38 mouse cellular contexts compared by ENCODE assay signal in the genomic region with DNA sequence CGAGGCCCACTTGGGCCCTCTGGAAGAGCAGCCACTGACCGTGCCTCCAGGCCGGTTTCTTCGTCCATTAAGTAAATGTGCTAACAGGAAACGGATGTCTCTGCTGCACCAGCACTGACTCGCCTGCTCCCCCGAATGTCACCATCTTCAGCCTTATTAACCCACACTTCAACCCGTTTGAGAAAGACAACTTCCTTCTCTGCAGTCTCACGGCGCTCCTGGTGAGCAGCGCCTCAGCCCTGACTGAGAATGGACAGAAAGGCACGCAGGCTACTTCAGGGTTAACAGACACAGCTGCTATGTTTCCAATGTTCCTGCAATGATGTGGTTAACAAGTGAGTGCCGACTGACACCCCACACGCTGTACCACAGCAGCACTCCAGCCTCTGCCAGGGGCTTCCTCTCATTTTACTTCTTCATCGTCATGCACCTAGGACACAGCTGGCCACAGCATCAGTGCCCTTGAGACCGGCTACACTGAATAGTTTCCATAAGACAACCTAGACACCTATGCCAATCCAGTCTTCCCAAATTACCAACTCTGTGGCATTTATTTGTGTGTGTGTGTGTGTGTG. TPM values are rescaled to one million over a fixed set of nuclear protein-coding genes. Genes with fewer than 3 reads are reported as not detected.
DNase-seq lines count a peak whose midpoint lies in the region; ATAC-seq and TF ChIP-seq lines count a peak whose summit lies in the region.
"Had no signal": no experiment of that assay in that cellular context is flagged by ENCODE, and none has a peak within 500 bp of the region (broad histone marks: within the 10 kb centered on the region; RNA-seq: fewer than 3 reads in every experiment).

No protein-coding gene starts in this region.

- ATAC-seq in liver, embryonic 15.5 days (ENCODE audit: insufficient read depth), result no peak
- no peak; the same call in none of the 2 replicates for ATAC-seq in liver, embryonic 12.5 days
- peak; percentile 66 for ATAC-seq in common myeloid progenitor, adult 5-6 weeks (replicated peaks; ENCODE audit: low read depth, poor library complexity, severe bottlenecking)
- ATAC-seq in megakaryocyte progenitor cell, adult 5-6 weeks (replicated peaks; ENCODE audit: poor library complexity), result peak; percentile 86
- ATAC-seq: activated CD4-positive, CD25-positive, alpha-beta regulatory T cell, adult 4 months; forebrain, embryonic 15.5 days; hindbrain, embryonic 16.5 days had no signal

- TF ChIP-seq POLR2A in bone marrow, adult 2 months (IDR thresholded peaks at IDR 0.05; ENCODE audit: borderline replicate concordance, control insufficient read depth, low read depth, low read length), result no peak
- no peak for TF ChIP-seq POLR2A in cerebellum, adult 2 months (IDR thresholded peaks at IDR 0.05; ENCODE audit: borderline replicate concordance, insufficient read depth, low read length)

- H3K4me2 ChIP-seq in liver, embryonic 15.5 days, result no peak overlapping the region
- H3K4me2 ChIP-seq in liver, embryonic 12.5 days, result no peak overlapping the region
- H3K4me2 ChIP-seq: embryonic facial prominence, embryonic 13.5 days; forebrain, embryonic 15.5 days; lung, embryonic 15.5 days; neural tube, embryonic 15.5 days had no signal

- peaks cover 86% of the 10 kb centered on the region for H3K36me3 ChIP-seq in liver, embryonic 15.5 days (replicated peaks)
- H3K36me3 ChIP-seq in liver, embryonic 12.5 days, result peaks cover 97% of the 10 kb centered on the region

- 0 out of 2 replicates have a peak overlapping the region, but pooled peaks have one; percentile 38 for H3K27ac ChIP-seq in liver, embryonic 15.5 days (replicated peaks)
- no peak overlapping the region for H3K27ac ChIP-seq in liver, embryonic 12.5 days
- H3K27ac ChIP-seq in bone marrow, adult 2 months (ENCODE audit: control insufficient read depth, insufficient read depth, low read depth, low read length, poor library complexity), result peak overlapping the region; percentile 62
- H3K27ac ChIP-seq in cerebellum, adult 2 months (ENCODE audit: insufficient read depth, low read length), result no peak overlapping the region
- H3K27ac ChIP-seq: embryonic facial prominence, embryonic 13.5 days; forebrain, embryonic 10.5 days; forebrain, embryonic 15.5 days; gastrocnemius, adult 2 months; kidney, postnatal 0 days; lung, embryonic 15.5 days; neural tube, embryonic 15.5 days had no signal

- H3K4me3 ChIP-seq in liver, embryonic 15.5 days (replicated peaks), result no peak overlapping the region
- H3K4me3 ChIP-seq in liver, embryonic 12.5 days, result no peak overlapping the region
- H3K4me3 ChIP-seq in bone marrow, adult 2 months (replicated peaks; ENCODE audit: control insufficient read depth, low read depth, low read length), result no peak overlapping the region
- H3K4me3 ChIP-seq in cerebellum, adult 2 months (replicated peaks; ENCODE audit: insufficient read depth, low read depth, low read length), result no peak overlapping the region
- H3K4me3 ChIP-seq: embryonic facial prominence, embryonic 13.5 days; forebrain, embryonic 10.5 days; forebrain, embryonic 15.5 days; gastrocnemius, adult 2 months; lung, embryonic 15.5 days; neural tube, embryonic 15.5 days had no signal

- WGBS in liver, embryonic 15.5 days (ENCODE audit: insufficient replicate concordance), result 69% methylated on average over 16 of the region's 16 CpGs
- WGBS in liver, embryonic 12.5 days (ENCODE audit: insufficient replicate concordance), result 73% methylated on average over 16 of the region's 16 CpGs
- WGBS in bone marrow, adult 2 months, result 47% methylated on average over 16 of the region's 16 CpGs
- 79% methylated on average over 16 of the region's 16 CpGs for WGBS in cerebellum, adult 2 months

- TF ChIP-seq CTCF in bone marrow, adult 2 months (IDR thresholded peaks at IDR 0.05; ENCODE audit: control insufficient read depth, insufficient read depth, low read length), result no peak
- no peak for TF ChIP-seq CTCF in cerebellum, adult 2 months (IDR thresholded peaks at IDR 0.05; ENCODE audit: borderline replicate concordance, insufficient read depth, low read depth, low read length)

- H3K27me3 ChIP-seq in liver, embryonic 15.5 days, result no peaks in the 10 kb centered on the region
- no peaks in the 10 kb centered on the region for H3K27me3 ChIP-seq in liver, embryonic 12.5 days (replicated peaks)
- no peaks in the 10 kb centered on the region for H3K27me3 ChIP-seq in cerebellum, adult 2 months (ENCODE audit: control insufficient read depth, insufficient read depth, low read length)
- H3K27me3 ChIP-seq: CH12.LX; embryonic facial prominence, embryonic 13.5 days; forebrain, embryonic 15.5 days; lung, embryonic 15.5 days; neural tube, embryonic 15.5 days had no signal

- no peaks in the 10 kb centered on the region for H3K9me3 ChIP-seq in liver, embryonic 15.5 days (replicated peaks)
- no peaks in the 10 kb centered on the region for H3K9me3 ChIP-seq in liver, embryonic 12.5 days (replicated peaks)
- H3K9me3 ChIP-seq: embryonic facial prominence, embryonic 13.5 days; forebrain, embryonic 10.5 days; forebrain, embryonic 15.5 days; lung, embryonic 15.5 days; neural tube, embryonic 15.5 days had no signal

- peaks cover 5% of the 10 kb centered on the region; the same call in 1 of the 2 replicates for H3K4me1 ChIP-seq in liver, embryonic 15.5 days (replicated peaks)
- no peaks in the 10 kb centered on the region; the same call in 1 of the 2 replicates for H3K4me1 ChIP-seq in liver, embryonic 12.5 days
- H3K4me1 ChIP-seq in bone marrow, adult 2 months (ENCODE audit: control insufficient read depth, insufficient read depth, low read length), result peaks cover 2% of the 10 kb centered on the region
- peaks cover 4% of the 10 kb centered on the region; the same call in 1 of the 2 replicates for H3K4me1 ChIP-seq in cerebellum, adult 2 months (ENCODE audit: control insufficient read depth, insufficient read depth, low read length)
- H3K4me1 ChIP-seq: embryonic facial prominence, embryonic 13.5 days; forebrain, embryonic 10.5 days; forebrain, embryonic 15.5 days; lung, embryonic 15.5 days; neural tube, embryonic 15.5 days had no signal

- no peak overlapping the region for H3K9ac ChIP-seq in liver, embryonic 15.5 days
- no peak overlapping the region for H3K9ac ChIP-seq in liver, embryonic 12.5 days
- H3K9ac ChIP-seq: embryonic facial prominence, embryonic 13.5 days; forebrain, embryonic 15.5 days; lung, embryonic 15.5 days; neural tube, embryonic 15.5 days had no signal

- no peak for DNase-seq in cerebellum, adult 11-12 months
- no peak for DNase-seq in cerebellum, adult 2 months
- DNase-seq: adrenal gland, adult 2 months; adrenal gland, postnatal 36 days; cerebellum, adult 9-11 months; gastrocnemius, adult 2 months; gastrocnemius, postnatal 36 days; heart, postnatal 14 days; kidney, adult 18-20 months; kidney, postnatal 4 days; layer of hippocampus, postnatal 36 days; lung, postnatal 36 days; midbrain, embryonic 14.5 days; right cerebral cortex, postnatal 4 days; thymus, postnatal 4 days had no signal

RNA-seq across cellular contexts. Expression of a gene that starts 21.8 kb away (rescaled TPM):
- 119 and 142 TPM in 2 replicates for polyA plus RNA-seq in liver, embryonic 15.5 days (2015; fragmentation: Nextera tagmentation; extraction: Ambion mirVana)
- polyA plus RNA-seq in liver, embryonic 12.5 days (2016; fragmentation: Nextera tagmentation; extraction: Ambion mirVana), result 96.7 and 98.9 TPM in 2 replicates
- polyA plus RNA-seq in bone marrow, adult 2 months (2011; ENCODE audit: insufficient read depth, insufficient read length, low replicate concordance, missing spikeins), result 23.8 and 61.8 TPM in 2 replicates
- total RNA-seq in common myeloid progenitor, adult 5-6 weeks (2017), result 139 and 141 TPM in 2 replicates
- total RNA-seq in megakaryocyte progenitor cell, adult 5-6 weeks (2015), result 114 and 130 TPM in 2 replicates
- 125 and 126 TPM in 2 replicates for total RNA-seq in megakaryocyte progenitor cell, adult 5-6 weeks (2017)
- polyA plus RNA-seq in cerebellum, adult 2 months (2012; rRNA removed), result 84.3 and 84.6 TPM in 2 replicates

RNA-seq across cellular contexts. Expression of a gene that starts 24.7 kb away (rescaled TPM):
- 20.8 and 22.1 TPM in 2 replicates for polyA plus RNA-seq in liver, embryonic 15.5 days (2015; fragmentation: Nextera tagmentation; extraction: Ambion mirVana)
- 31.8 and 33.1 TPM in 2 replicates for polyA plus RNA-seq in liver, embryonic 12.5 days (2016; fragmentation: Nextera tagmentation; extraction: Ambion mirVana)
- polyA plus RNA-seq in bone marrow, adult 2 months (2011; ENCODE audit: insufficient read depth, insufficient read length, low replicate concordance, missing spikeins), result 14.4 and 18.9 TPM in 2 replicates
- total RNA-seq in common myeloid progenitor, adult 5-6 weeks (2017), result 48.5 and 61.1 TPM in 2 replicates
- total RNA-seq in megakaryocyte progenitor cell, adult 5-6 weeks (2015), result 42.0 and 45.9 TPM in 2 replicates
- total RNA-seq in megakaryocyte progenitor cell, adult 5-6 weeks (2017), result 47.6 and 61.4 TPM in 2 replicates
- polyA plus RNA-seq in cerebellum, adult 2 months (2012; rRNA removed), result 43.1 and 45.3 TPM in 2 replicates

RNA-seq across cellular contexts. Expression of a gene that starts 49.4 kb away (rescaled TPM):
- polyA plus RNA-seq in liver, embryonic 15.5 days (2015; fragmentation: Nextera tagmentation; extraction: Ambion mirVana), result 0.12 TPM in 1 of 2 replicates, not detected in the other
- polyA plus RNA-seq in liver, embryonic 12.5 days (2016; fragmentation: Nextera tagmentation; extraction: Ambion mirVana), result 0.20 TPM in 1 of 2 replicates, not detected in the other
- not detected in 2 replicates for polyA plus RNA-seq in bone marrow, adult 2 months (2011; ENCODE audit: insufficient read depth, insufficient read length, low replicate concordance, missing spikeins)
- total RNA-seq in common myeloid progenitor, adult 5-6 weeks (2017), result not detected in 2 replicates
- not detected in 2 replicates for total RNA-seq in megakaryocyte progenitor cell, adult 5-6 weeks (2015)
- not detected in 2 replicates for total RNA-seq in megakaryocyte progenitor cell, adult 5-6 weeks (2017)
- not detected in 2 replicates for polyA plus RNA-seq in cerebellum, adult 2 months (2012; rRNA removed)
- total RNA-seq: gastrocnemius, adult 2 months; gastrocnemius, postnatal 36 days; heart, postnatal 14 days; layer of hippocampus, adult 8-10 months; layer of hippocampus, postnatal 36 days; left cerebral cortex, postnatal 10 days had no signal
- polyA plus RNA-seq: C2C12; embryonic facial prominence, embryonic 13.5 days; forebrain, embryonic 10.5 days; forebrain, embryonic 15.5 days; frontal cortex, adult 2 months; heart, embryonic 14.5 days; hindbrain, embryonic 11.5 days; hindbrain, embryonic 16.5 days; intestine, embryonic 14.5 days; kidney, postnatal 0 days; limb, embryonic 14.5 days; lung, embryonic 15.5 days; midbrain, embryonic 14.5 days; neural tube, embryonic 15.5 days; thymus, postnatal 0 days had no signal

Comparison
In these comparisons a context has a peak if more than half of its experiments do, and no peak if none do; other contexts are left out.
1. H3K27ac ChIP-seq: peak in liver, embryonic 15.5 days (single experiment) and bone marrow, adult 2 months (single experiment); none in liver, embryonic 12.5 days (single experiment) and cerebellum, adult 2 months (single experiment).
2. ATAC-seq: peak in common myeloid progenitor, adult 5-6 weeks (single experiment) and megakaryocyte progenitor cell, adult 5-6 weeks (single experiment); none in liver, embryonic 15.5 days (single experiment) and liver, embryonic 12.5 days (single experiment).